ENCODE assay signal across 28 mouse cellular contexts in the genomic region with DNA sequence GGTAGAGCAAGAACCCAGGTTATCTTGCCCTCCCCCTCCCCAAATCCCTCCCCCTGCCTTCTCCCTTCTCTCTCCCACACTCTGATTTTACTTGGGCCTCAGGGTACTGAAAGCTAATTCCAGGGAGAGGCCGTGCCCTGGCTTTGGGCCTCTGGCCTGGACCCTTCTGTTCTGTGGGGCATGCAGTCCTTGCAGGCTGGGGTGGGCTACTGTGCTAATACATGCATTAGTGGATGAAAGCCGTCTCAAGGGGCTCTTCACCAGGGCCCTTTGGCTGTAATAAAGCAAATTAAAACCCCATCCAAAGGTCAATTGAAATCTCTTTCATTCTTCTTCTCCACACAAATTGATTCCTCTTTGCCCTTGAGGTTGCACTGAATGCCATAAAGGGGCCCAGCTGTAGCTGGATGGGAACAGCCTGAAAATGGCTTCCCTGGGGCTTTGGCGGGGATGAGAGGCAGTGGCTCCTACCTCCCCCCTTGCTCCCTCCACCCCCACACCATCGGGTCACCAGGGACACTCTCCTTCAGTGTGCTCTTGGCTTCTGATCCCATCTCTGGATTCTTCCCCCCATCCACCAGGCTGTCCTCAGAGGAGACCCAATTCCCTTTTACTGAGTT. TPM values are rescaled to one million over a fixed set of nuclear protein-coding genes. Genes with fewer than 3 reads are reported as not detected.
DNase-seq lines count a peak whose midpoint lies in the region; ATAC-seq lines count a peak whose summit lies in the region.
"Had no signal": no experiment of that assay in that cellular context is flagged by ENCODE, and none has a peak within 500 bp of the region (broad histone marks: within the 10 kb centered on the region; RNA-seq: fewer than 3 reads in every experiment).

No protein-coding gene starts in this region.

- H3K27me3 ChIP-seq in hindbrain, embryonic 10.5 days (ENCODE audit: insufficient read depth, poor library complexity, severe bottlenecking), result peaks cover 29% of the 10 kb centered on the region; the same call in 1 of the 2 replicates
- H3K27me3 ChIP-seq in hindbrain, embryonic 16.5 days (replicated peaks; ENCODE audit: control insufficient read depth, insufficient read depth, low read length), result 0 out of 2 replicates have a peak, but pooled peaks cover 2% of the 10 kb centered on the region
- H3K27me3 ChIP-seq in midbrain, embryonic 11.5 days (ENCODE audit: control insufficient read depth, insufficient read depth, low read length), result peaks cover 2% of the 10 kb centered on the region; the same call in 1 of the 2 replicates
- no peaks in the 10 kb centered on the region for H3K27me3 ChIP-seq in midbrain, embryonic 15.5 days (replicated peaks)
- H3K27me3 ChIP-seq: limb, embryonic 12.5 days; liver, embryonic 15.5 days had no signal

- no peaks in the 10 kb centered on the region for H3K9me3 ChIP-seq in hindbrain, embryonic 10.5 days
- no peaks in the 10 kb centered on the region for H3K9me3 ChIP-seq in hindbrain, embryonic 16.5 days (ENCODE audit: control insufficient read depth, low read length)
- H3K9me3 ChIP-seq in midbrain, embryonic 11.5 days (ENCODE audit: control insufficient read depth, low read length), result no peaks in the 10 kb centered on the region
- H3K9me3 ChIP-seq in midbrain, embryonic 15.5 days, result no peaks in the 10 kb centered on the region
- H3K9me3 ChIP-seq: heart, embryonic 10.5 days; heart, embryonic 15.5 days; limb, embryonic 12.5 days; liver, embryonic 15.5 days; midbrain, embryonic 12.5 days had no signal

- H3K27ac ChIP-seq in hindbrain, embryonic 10.5 days, result peak overlapping the region; percentile 23; the same call in 1 of the 2 replicates
- H3K27ac ChIP-seq in hindbrain, embryonic 16.5 days (ENCODE audit: low read depth, low read length), result no peak overlapping the region
- no peak overlapping the region for H3K27ac ChIP-seq in midbrain, embryonic 11.5 days (ENCODE audit: low read depth, low read length)
- no peak overlapping the region for H3K27ac ChIP-seq in midbrain, embryonic 15.5 days
- H3K27ac ChIP-seq: heart, embryonic 10.5 days; heart, embryonic 15.5 days; layer of hippocampus, adult 2 months; left cerebral cortex, adult 2 months; limb, embryonic 12.5 days; liver, embryonic 15.5 days; midbrain, embryonic 12.5 days had no signal

- peaks cover 30% of the 10 kb centered on the region for H3K4me1 ChIP-seq in hindbrain, embryonic 10.5 days (replicated peaks)
- peaks cover 3% of the 10 kb centered on the region; the same call in 1 of the 2 replicates for H3K4me1 ChIP-seq in hindbrain, embryonic 16.5 days (ENCODE audit: control insufficient read depth, insufficient read depth, low read depth, low read length)
- peaks cover 5% of the 10 kb centered on the region; the same call in 1 of the 2 replicates for H3K4me1 ChIP-seq in midbrain, embryonic 11.5 days (ENCODE audit: control insufficient read depth, insufficient read depth, low read length)
- H3K4me1 ChIP-seq in midbrain, embryonic 15.5 days, result no peaks in the 10 kb centered on the region
- H3K4me1 ChIP-seq: heart, embryonic 10.5 days; heart, embryonic 15.5 days; limb, embryonic 12.5 days; liver, embryonic 15.5 days had no signal

- no peak overlapping the region for H3K4me2 ChIP-seq in hindbrain, embryonic 16.5 days (ENCODE audit: low read length)
- no peak overlapping the region for H3K4me2 ChIP-seq in midbrain, embryonic 11.5 days
- no peak overlapping the region for H3K4me2 ChIP-seq in midbrain, embryonic 15.5 days
- H3K4me2 ChIP-seq: heart, embryonic 15.5 days; limb, embryonic 12.5 days; liver, embryonic 15.5 days; lung, embryonic 14.5 days; midbrain, embryonic 12.5 days had no signal

- no peaks in the 10 kb centered on the region for H3K36me3 ChIP-seq in hindbrain, embryonic 10.5 days
- H3K36me3 ChIP-seq in hindbrain, embryonic 16.5 days (ENCODE audit: control insufficient read depth, insufficient read depth, low read length), result no peaks in the 10 kb centered on the region
- H3K36me3 ChIP-seq in midbrain, embryonic 11.5 days (ENCODE audit: control insufficient read depth, insufficient read depth, low read length), result no peaks in the 10 kb centered on the region
- H3K36me3 ChIP-seq in midbrain, embryonic 15.5 days (replicated peaks), result no peaks in the 10 kb centered on the region
- H3K36me3 ChIP-seq: heart, embryonic 10.5 days; heart, embryonic 15.5 days; limb, embryonic 12.5 days; liver, embryonic 15.5 days; midbrain, embryonic 12.5 days had no signal

- H3K9ac ChIP-seq in hindbrain, embryonic 16.5 days (ENCODE audit: low read depth, low read length), result no peak overlapping the region
- H3K9ac ChIP-seq in midbrain, embryonic 11.5 days (ENCODE audit: low read length), result no peak overlapping the region
- no peak overlapping the region for H3K9ac ChIP-seq in midbrain, embryonic 15.5 days
- H3K9ac ChIP-seq: heart, embryonic 15.5 days; limb, embryonic 12.5 days; liver, embryonic 15.5 days; lung, embryonic 14.5 days; midbrain, embryonic 12.5 days had no signal

- DNase-seq in hindbrain, embryonic 10.5 days (ENCODE audit: low spot score), result peak; percentile 29
- DNase-seq in midbrain, embryonic 11.5 days (ENCODE audit: low spot score, missing footprints), result no peak
- DNase-seq in retina, postnatal 1 day, result peak; percentile 11
- DNase-seq in retina, embryonic 14.5 days (ENCODE audit: low spot score), result no peak
- no peak for DNase-seq in urinary bladder, postnatal 36 days (ENCODE audit: low spot score in 2 of 2)
- DNase-seq: adrenal gland, postnatal 10 days; cerebellum, adult 11 months; cerebellum, adult 9-10 months; cerebellum, postnatal 36 days; gastrocnemius, postnatal 14 days; kidney, adult 2 months; kidney, postnatal 36 days; lung, embryonic 14.5 days; lung, postnatal 14 days; thymus, adult 2 months; thymus, postnatal 36 days had no signal

- no peak overlapping the region for H3K4me3 ChIP-seq in hindbrain, embryonic 10.5 days
- H3K4me3 ChIP-seq in hindbrain, embryonic 16.5 days (ENCODE audit: low read length), result no peak overlapping the region
- H3K4me3 ChIP-seq in midbrain, embryonic 11.5 days (ENCODE audit: low read depth, low read length), result no peak overlapping the region
- no peak overlapping the region for H3K4me3 ChIP-seq in midbrain, embryonic 15.5 days
- H3K4me3 ChIP-seq: heart, embryonic 10.5 days; heart, embryonic 15.5 days; layer of hippocampus, adult 2 months; left cerebral cortex, adult 2 months; limb, embryonic 12.5 days; liver, embryonic 15.5 days; midbrain, embryonic 12.5 days had no signal

- 45% methylated on average over 4 of the region's 4 CpGs for WGBS in hindbrain, embryonic 10.5 days
- WGBS in hindbrain, embryonic 16.5 days, result 40% methylated on average over 4 of the region's 4 CpGs
- WGBS in midbrain, embryonic 11.5 days, result 46% methylated on average over 4 of the region's 4 CpGs
- WGBS in midbrain, embryonic 15.5 days, result 27% methylated on average over 4 of the region's 4 CpGs

- ATAC-seq in hindbrain, embryonic 16.5 days, result no peak
- ATAC-seq in midbrain, embryonic 11.5 days (ENCODE audit: low FRiP score), result peak; percentile 70; the same call in 1 of the 2 replicates
- no peak for ATAC-seq in midbrain, embryonic 15.5 days (replicated peaks)
- ATAC-seq: forebrain, embryonic 14.5 days; Patski had no signal

RNA-seq across cellular contexts. Expression of a gene that starts 10.2 kb away (rescaled TPM):
- 6.6 and 7.2 TPM in 2 replicates for polyA plus RNA-seq in hindbrain, embryonic 10.5 days (2016; fragmentation: Nextera tagmentation; extraction: Ambion mirVana)
- 3.4 and 3.9 TPM in 2 replicates for polyA plus RNA-seq in hindbrain, embryonic 16.5 days (2015; fragmentation: Nextera tagmentation; extraction: Ambion mirVana)
- 6.9 and 7.3 TPM in 2 replicates for polyA plus RNA-seq in midbrain, embryonic 11.5 days (2014; fragmentation: Nextera tagmentation; extraction: Ambion mirVana)
- 5.0 and 9.1 TPM in 2 replicates for polyA plus RNA-seq in midbrain, embryonic 15.5 days (2015; fragmentation: Nextera tagmentation; extraction: Ambion mirVana)
- polyA plus RNA-seq: liver, adult 2 months; Patski had no signal

Comparison
In these comparisons a context has a peak if more than half of its experiments do, and no peak if none do; other contexts are left out.
1. DNase-seq: peak in hindbrain, embryonic 10.5 days (single experiment) and retina, postnatal 1 day (single experiment); none in midbrain, embryonic 11.5 days (single experiment), retina, embryonic 14.5 days (single experiment) and urinary bladder, postnatal 36 days (0 of 2).